Mouse (Mus musculus) activated CD4-positive, CD25-positive, alpha-beta regulatory T cell, adult 4 months (primary cell): Measurements from ENCODE around the gene Cgnl1. TPM values are rescaled to one million over a fixed set of nuclear protein-coding genes. Genes with fewer than 3 reads are reported as not detected.

ENCODE experiments used
- ATAC-seq: one replicate; pipeline ENCODE4 v1.8.0; 2017
- polyA plus RNA-seq, 2 experiments: library from polyadenylated mRNA; unstranded; fragments of 100-300 nt; shearing (Covaris generic); gene quantifications; one replicate each; pipeline ENCODE4 v1.2.1; 2017

Gene Cgnl1
- polyA plus RNA-seq, 2 experiments from 2014 or later: not detected

DNA sequence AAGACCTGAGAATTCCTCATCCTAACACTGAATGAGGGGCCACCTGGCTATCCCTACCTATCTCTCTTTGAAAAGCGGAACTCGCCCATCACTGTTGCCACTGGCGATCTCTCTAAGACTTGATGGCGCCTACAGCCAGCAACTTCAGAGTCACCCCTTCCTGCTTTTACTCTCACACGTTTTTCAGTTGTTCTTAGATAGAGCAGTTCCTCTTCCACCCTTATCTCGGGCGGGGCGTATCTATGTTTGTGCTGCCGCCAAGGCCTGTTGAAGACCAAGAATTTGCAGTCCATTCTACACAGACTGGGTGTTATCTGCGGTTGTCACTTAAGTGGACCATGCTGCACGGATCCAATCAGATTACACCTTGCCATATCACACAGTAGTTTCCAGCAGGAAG, 62.2 kb downstream of the Cgnl1 start:
- no peak for ATAC-seq

GRCm38 (mm10) chr9:71707989-71708388, 63.4 kb downstream of the Cgnl1 start:
- no peak for ATAC-seq

GRCm38 (mm10) chr9:71704332-71705014, 66.9 kb downstream of the Cgnl1 start:
- no peak for ATAC-seq

GRCm38 (mm10) chr9:71699087-71699486, 72.3 kb downstream of the Cgnl1 start:
- no peak for ATAC-seq

DNA sequence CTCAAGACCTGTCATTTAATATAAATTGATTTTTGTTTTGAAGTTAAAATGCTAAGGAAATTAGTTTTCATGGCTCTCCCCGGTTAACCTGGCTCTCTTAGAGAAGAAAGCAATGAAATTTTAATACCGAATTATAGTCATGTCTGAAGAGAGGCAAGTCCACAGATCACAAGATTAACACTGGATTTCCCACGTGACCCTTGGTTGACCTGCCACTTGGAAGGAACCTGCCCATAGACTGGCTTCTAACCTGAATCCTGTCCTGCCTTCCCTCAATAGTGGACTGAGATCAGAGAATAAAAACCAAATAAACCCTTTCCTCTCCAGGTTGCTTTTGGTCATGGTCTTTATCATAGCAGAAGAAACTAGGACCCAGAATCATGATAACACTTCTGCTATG, 73.3 kb downstream of the Cgnl1 start:
- ATAC-seq: no peak

DNA sequence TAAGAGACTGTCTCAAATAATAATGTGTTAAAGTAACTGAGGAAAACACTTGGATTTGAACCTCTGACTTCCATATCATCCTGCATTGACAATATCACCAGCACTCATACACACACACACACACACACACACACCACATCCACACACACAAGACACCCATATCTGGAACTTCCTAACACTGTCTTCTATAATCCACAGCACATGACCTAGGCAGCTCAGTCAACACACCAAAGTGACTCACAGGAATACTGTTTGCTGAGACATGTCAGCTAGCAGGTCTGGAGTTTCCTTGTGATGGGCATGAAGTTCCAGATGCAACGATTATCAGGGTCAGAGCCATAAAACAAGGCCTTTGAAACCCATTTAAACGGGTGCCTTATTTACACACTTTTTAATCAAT, 74.2 kb downstream of the Cgnl1 start:
- ATAC-seq: no peak

DNA sequence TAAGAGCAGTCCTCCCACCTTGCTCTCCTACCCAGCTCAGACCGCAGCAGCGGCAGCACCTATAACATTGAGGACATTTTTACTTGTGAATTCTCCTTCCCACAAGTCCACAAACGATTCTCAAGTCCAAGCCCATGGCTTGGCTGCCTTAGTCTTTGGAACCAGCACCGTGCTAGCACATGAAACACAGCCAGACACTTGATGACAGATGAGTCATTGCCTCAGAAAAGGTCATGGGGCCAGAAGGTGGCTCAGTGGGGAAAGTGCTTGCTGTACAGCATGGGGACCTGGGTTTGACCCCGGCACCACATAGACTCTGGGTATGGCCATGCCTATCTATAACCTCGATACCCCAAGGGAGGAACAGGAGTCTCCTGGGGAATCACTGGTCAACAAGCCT, 74.6 kb downstream of the Cgnl1 start:
- ATAC-seq: no peak

- ATAC-seq: no peak
Measured at GRCm38 (mm10) chr9:71695133-71695532, 76.3 kb downstream of the Cgnl1 start.

- no peak for ATAC-seq
Measured at GRCm38 (mm10) chr9:71694223-71694622, 77.2 kb downstream of the Cgnl1 start.

- no peak for ATAC-seq
Measured at GRCm38 (mm10) chr9:71693771-71694170, 77.6 kb downstream of the Cgnl1 start.

DNA sequence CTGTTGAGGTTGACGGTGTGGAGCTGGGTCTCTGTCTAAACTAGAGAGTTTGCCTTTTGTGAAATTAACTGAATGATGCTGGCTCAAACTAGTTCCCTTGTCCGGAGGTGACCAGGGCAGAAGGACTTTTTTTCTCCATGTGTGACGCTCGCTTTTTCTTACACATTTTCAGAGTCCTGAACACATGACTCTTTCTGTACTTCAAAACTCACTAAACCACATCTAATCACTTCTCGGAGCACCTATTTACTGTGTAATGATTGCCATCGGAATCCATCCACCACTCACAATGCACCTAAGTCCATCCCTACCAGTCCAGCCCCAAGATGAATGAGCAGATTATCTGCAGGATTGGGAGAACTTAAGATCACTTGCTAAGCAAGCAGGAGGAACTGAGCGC, 79.2 kb downstream of the Cgnl1 start:
- ATAC-seq: no peak

GRCm38 (mm10) chr9:71689369-71690073, 81.9 kb downstream of the Cgnl1 start:
- ATAC-seq: no peak

DNA sequence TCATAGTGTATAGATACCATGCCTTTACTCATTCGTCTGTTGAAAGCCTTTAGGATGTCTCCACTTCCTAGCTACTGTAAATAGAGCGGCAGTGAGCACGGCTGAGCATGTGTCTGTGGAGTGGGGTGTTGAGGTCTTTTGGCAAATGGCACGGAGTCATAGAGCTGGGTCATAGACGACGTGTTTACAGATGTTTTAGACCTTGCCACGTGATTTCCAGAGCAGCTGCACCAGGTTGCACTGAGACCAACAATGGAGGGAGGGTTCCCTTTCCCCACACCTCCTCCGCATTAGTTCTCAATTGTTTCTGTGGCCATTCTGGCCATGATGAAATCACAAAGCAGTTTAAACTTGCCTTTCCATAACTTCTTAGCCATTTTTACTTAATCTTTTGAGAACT, 84.9 kb downstream of the Cgnl1 start:
- ATAC-seq: no peak

- ATAC-seq: no peak
Measured at GRCm38 (mm10) chr9:71684772-71685171, 86.6 kb downstream of the Cgnl1 start.

GRCm38 (mm10) chr9:71680381-71680780, 91.0 kb downstream of the Cgnl1 start:
- no peak for ATAC-seq

GRCm38 (mm10) chr9:71679103-71679815, 92.1 kb downstream of the Cgnl1 start:
- ATAC-seq: no peak

DNA sequence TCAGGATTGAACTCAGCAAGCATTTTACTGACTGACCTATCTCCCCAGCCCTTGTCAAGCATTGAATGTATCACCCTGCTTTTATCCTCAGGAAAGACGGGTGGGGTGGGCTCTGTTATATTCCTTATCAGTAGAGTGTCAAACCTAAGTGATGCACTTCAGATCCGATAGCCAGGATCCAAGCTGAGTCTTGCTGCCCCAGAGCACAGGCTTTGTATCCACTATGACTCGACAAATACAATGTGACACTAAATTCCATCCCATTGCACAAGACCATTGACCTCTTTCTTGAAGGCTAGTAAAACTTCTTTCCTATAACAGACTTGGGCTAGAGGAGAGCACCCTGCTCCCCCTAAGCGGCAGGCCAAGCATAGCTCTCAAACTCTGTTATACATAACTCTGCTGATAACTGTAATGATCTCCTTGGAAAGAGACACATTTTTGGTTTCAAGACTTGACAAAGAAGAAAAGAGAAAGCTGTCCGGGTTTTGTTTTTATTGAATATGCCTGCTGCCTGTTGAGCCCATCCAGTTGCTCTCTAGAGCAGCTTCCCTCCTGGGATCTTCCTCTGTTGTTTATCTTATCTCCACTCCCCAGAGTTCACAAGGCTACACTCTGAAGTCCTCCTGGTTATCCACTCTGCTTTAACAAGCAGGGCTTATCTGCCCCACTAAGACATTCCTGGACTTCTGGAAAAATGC, 94.3 kb downstream of the Cgnl1 start:
- ATAC-seq: no peak

DNA sequence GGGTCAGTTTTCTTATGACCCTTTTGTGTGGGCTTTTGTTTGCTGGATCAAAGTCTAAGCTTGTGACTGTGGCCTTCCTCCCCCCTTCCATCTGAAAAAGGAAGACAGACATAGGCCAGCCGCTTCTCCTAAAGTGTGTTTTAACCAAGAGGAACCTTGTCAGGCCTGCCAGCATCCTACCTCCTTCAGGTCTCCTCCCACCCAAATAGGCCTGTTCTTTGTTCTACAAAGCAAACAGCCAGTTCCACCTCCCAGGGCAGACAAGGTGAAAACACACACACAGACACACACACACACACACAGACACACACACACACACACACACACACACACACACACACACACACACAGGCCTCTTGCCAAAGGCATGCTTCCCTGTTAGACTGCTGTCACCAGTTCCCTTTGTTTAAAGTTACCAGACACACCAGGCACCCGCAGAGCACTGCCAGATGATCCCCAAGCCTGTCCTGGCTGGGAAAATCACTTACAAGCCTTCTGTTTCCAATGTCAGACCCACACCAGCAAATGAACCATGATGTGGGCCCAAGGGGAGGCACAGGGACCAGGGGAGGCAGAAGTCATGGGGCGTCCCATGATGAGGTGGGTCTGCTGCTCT, 95.5 kb downstream of the Cgnl1 start:
- ATAC-seq: no peak

DNA sequence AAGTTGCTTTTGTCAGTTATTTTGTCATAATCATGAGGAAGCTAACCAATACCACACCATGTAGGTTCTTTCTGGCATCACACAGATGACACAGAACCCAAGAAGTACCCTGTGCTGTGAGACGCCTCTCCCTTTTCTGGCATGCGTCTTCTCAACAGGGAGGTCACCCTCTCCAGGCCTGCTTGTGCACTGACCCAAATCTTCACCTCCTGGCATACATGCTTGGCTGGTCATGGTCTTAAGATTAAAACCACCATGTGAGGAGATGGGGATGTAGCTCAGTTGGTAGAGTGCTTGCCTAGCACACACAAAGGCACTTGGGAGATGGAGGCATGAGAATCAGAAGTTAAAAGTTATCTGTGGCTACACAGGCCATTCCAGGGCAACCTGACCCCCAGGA, 96.2 kb downstream of the Cgnl1 start:
- ATAC-seq: no peak

DNA sequence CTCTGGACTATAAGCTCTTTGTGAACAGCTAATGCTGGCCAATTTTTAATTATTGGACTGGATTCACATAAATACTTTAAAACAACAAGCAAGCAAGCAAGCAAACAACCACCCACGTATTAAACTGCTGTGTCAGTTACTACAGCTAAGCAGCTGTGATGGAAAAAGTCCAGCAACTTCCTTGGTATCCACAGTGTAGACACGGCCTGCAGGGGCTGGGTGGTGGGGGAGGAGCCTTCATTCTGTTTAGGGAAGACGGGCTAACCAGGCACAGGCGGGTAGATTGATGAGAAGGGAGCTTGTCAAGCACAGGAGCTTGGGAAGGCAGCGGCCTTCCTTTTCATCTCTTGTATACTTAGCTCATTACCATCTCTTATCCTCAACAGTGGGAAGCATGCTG, 96.9 kb downstream of the Cgnl1 start:
- no peak for ATAC-seq

DNA sequence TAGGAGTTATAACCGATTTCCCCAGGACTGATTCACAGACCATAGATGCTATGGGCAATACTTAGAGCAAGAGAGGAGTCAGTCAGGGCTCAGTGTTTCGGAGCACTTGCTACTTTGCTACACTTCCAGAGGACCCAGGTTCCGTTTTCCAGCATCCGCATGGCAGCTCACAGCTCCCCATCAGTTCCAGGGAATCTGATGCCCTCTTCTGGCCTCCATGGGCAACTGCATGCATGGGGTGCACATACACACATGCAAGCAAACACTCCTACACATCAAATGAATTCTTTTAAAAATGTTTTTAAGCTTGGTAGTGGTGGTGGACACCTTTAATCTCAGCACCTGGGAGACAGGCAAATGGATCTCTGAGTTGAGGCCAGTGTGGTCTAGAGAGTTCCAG, 98.9 kb downstream of the Cgnl1 start:
- ATAC-seq: no peak

DNA sequence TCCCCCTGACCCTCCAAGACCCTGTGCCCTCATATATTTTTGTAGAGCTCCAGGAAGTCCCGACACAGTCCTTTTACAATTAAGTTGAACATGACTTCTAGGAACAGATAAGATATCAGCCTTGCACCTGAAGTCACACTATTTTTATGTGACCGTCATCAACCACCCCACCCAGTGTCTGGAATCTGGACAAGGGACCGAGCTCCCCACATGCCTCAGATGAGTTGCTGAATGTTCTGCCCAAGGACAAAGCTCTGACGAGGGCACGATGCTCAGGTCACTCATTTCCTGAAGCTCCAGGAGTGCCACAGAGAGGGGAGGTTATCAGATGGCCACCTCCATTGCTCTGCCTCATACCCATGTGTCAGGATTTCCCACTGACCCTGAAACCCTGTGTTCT, 100.7 kb downstream of the Cgnl1 start:
- no peak for ATAC-seq

- no peak for ATAC-seq
Measured at GRCm38 (mm10) chr9:71667616-71668015, 103.8 kb downstream of the Cgnl1 start.
